Mouse (Mus musculus): ENCODE measurements around the gene Rnf157. TPM values are rescaled to one million over a fixed set of nuclear protein-coding genes. Genes with fewer than 3 reads are reported as not detected.
A peak's percentile ranks its signal among the peaks of the same experiment; 100 is the strongest.
"Not testable (repeated sequence)": the region's sequence is repeated elsewhere in the genome, so short reads cannot be mapped to it uniquely, and the experiment has no call there.

The Rnf157 gene
- polyA plus RNA-seq, 1 experiment: 183 TPM

DNA sequence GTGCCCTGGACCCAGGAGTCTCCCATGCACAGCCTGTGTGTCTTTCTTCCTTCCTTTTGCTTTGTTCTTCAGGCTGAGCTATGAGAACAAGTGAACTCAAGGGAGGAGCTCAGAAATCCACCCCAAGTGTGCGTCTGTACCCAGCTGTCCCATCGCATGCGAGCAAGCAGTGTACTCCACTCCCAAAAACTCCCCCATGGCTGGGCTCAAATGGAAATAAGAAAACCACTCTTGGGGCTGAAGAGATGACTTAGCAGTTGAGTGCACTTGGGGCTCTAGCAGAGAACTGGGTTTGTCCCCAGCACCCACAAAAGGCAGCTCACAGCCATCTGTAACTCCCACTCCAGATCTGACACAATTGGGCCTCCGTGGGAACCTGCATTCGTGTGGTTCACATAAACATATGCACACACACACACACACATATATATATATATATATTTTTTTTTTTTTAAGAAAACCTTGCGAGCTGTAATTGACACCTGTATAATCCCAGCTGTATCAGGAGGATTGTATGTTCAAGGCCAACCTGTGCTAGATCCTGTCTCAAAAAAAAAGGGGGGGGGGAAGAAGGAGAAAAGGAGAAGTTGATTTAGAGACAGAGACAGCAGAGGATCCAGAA is 6.1 kb upstream of the Rnf157 start:
- Histone ChIP-seq H3K4me1 (ENCODE audit: control insufficient read depth, insufficient read depth, low read length) (no peaks in the 10 kb centered on the region), H3K4me3 (ENCODE audit: insufficient read depth, low read length) (no peak overlapping the region), H3K27ac (ENCODE audit: insufficient read depth, low read length) (no peak overlapping the region)
- TF ChIP-seq POLR2A (IDR thresholded peaks at IDR 0.05; ENCODE audit: extremely low read depth, insufficient read depth, low read length) (no peak), CTCF (IDR thresholded peaks at IDR 0.05; ENCODE audit: extremely low read depth, insufficient read depth, low read length) (no peak)

DNA sequence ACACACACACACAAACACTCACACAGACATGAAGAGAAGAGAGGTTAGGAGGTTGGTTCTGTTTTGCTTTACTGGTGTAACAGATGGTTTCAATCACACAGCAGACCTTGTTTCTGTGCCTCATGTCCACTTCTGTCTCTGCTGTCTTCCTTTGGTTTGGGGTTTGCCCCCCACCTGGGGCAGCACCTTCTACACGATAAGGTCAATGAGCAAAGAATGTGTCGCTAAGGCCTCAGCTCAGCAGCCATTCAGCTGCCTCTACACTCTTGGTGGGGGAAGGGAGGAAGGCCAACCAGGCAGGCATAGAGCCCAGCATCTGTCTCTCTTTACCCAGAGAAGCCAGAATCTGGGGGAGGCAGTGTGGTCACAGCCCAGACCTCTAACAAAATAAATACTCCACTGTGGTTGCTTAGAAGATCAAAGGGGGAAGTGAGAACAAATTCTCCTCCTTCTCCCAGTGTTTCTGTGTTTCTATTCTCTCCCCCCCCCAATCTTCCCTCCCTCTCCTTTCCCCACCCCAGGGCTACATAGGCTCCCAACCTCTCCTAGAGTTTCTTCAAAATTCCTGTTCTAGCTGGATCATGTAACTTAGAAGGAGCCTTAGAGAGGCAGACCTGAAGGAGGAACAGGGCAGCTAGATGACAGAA is 5.5 kb upstream of the Rnf157 start:
- H3K4me3 ChIP-seq (ENCODE audit: insufficient read depth, low read length): no peak overlapping the region
- H3K4me1 ChIP-seq (ENCODE audit: control insufficient read depth, insufficient read depth, low read length): no peaks in the 10 kb centered on the region
- no peak overlapping the region for H3K27ac ChIP-seq (ENCODE audit: insufficient read depth, low read length)
- TF ChIP-seq CTCF (IDR thresholded peaks at IDR 0.05; ENCODE audit: extremely low read depth, insufficient read depth, low read length) (no peak), POLR2A (IDR thresholded peaks at IDR 0.05; ENCODE audit: extremely low read depth, insufficient read depth, low read length) (no peak)

GRCm38 (mm10) chr11:116417054-116417453 is 4.2 kb upstream of the Rnf157 start:
- Histone ChIP-seq H3K4me1 (ENCODE audit: control insufficient read depth, insufficient read depth, low read length) (no peaks in the 10 kb centered on the region), H3K4me3 (ENCODE audit: insufficient read depth, low read length) (no peak overlapping the region), H3K27ac (ENCODE audit: insufficient read depth, low read length) (no peak overlapping the region)
- TF ChIP-seq POLR2A (IDR thresholded peaks at IDR 0.05; ENCODE audit: extremely low read depth, insufficient read depth, low read length) (no peak), CTCF (IDR thresholded peaks at IDR 0.05; ENCODE audit: extremely low read depth, insufficient read depth, low read length) (no peak)

- no peak for TF ChIP-seq CTCF (IDR thresholded peaks at IDR 0.05; ENCODE audit: extremely low read depth, insufficient read depth, low read length)
- no peak for TF ChIP-seq POLR2A (IDR thresholded peaks at IDR 0.05; ENCODE audit: extremely low read depth, insufficient read depth, low read length)
- Histone ChIP-seq H3K4me1 (ENCODE audit: control insufficient read depth, insufficient read depth, low read length) (no peaks in the 10 kb centered on the region), H3K4me3 (ENCODE audit: insufficient read depth, low read length) (no peak overlapping the region), H3K27ac (ENCODE audit: insufficient read depth, low read length) (no peak overlapping the region)
Observed at GRCm38 (mm10) chr11:116416196-116416943, 3.5 kb upstream of the Rnf157 start.

- TF ChIP-seq POLR2A (IDR thresholded peaks at IDR 0.05; ENCODE audit: extremely low read depth, insufficient read depth, low read length) (no peak), CTCF (IDR thresholded peaks at IDR 0.05; ENCODE audit: extremely low read depth, insufficient read depth, low read length) (no peak)
- peak overlapping the region; percentile 91 for H3K4me3 ChIP-seq (ENCODE audit: insufficient read depth, low read length)
- H3K4me1 ChIP-seq (ENCODE audit: control insufficient read depth, insufficient read depth, low read length): no peaks in the 10 kb centered on the region
- H3K27ac ChIP-seq (ENCODE audit: insufficient read depth, low read length): 0 out of 2 replicates have a peak overlapping the region, but pooled peaks have one; percentile 96
Observed at GRCm38 (mm10) chr11:116413631-116414022, 795 bp upstream of the Rnf157 start.

GRCm38 (mm10) chr11:116412028-116412827 is 604 bp downstream of the Rnf157 start:
- TF ChIP-seq POLR2A (IDR thresholded peaks at IDR 0.05; ENCODE audit: extremely low read depth, insufficient read depth, low read length) (no peak), CTCF (IDR thresholded peaks at IDR 0.05; ENCODE audit: extremely low read depth, insufficient read depth, low read length) (no peak)

DNA sequence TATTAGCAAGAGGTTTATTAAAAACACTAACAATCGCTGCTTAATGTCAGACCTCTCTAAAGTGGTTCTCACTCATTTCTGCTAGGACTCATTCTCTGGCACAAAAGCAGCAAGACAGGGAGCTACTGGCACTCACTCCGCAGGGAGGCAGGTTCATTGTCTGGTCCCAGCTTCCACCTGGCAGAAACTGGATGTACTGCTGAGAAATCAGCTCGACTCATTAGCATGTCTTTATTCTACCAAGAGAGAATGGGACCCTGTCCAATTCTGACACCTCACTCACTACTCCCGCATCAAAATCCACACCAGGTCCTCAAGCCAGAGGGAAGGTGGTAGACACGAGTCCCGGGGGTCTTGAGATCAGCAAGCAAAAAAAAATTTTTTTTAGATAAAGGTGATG is 1.2 kb downstream of the Rnf157 start:
- no peak overlapping the region for H3K27ac ChIP-seq (ENCODE audit: insufficient read depth, low read length)

More at GRCm38 (mm10) chr11:116412028-116412827, 604 bp downstream of the Rnf157 start:
- Histone ChIP-seq H3K4me3 (ENCODE audit: insufficient read depth, low read length) (peak overlapping the region; percentile 91), H3K4me1 (ENCODE audit: control insufficient read depth, insufficient read depth, low read length) (no peaks in the 10 kb centered on the region), H3K27ac (ENCODE audit: insufficient read depth, low read length) (peak overlapping the region; percentile 90)

GRCm38 (mm10) chr11:116410415-116410814 is 2.4 kb downstream of the Rnf157 start:
- not testable (repeated sequence) for H3K4me3 ChIP-seq (ENCODE audit: insufficient read depth, low read length); H3K27ac ChIP-seq (ENCODE audit: insufficient read depth, low read length); H3K4me1 ChIP-seq (ENCODE audit: control insufficient read depth, insufficient read depth, low read length)

More for the DNA sequence above, 1.2 kb downstream of the Rnf157 start:
- no peaks in the 10 kb centered on the region for H3K4me1 ChIP-seq (ENCODE audit: control insufficient read depth, insufficient read depth, low read length)
- H3K4me3 ChIP-seq (ENCODE audit: insufficient read depth, low read length): peak overlapping the region; percentile 91
- TF ChIP-seq CTCF (IDR thresholded peaks at IDR 0.05; ENCODE audit: extremely low read depth, insufficient read depth, low read length) (no peak), POLR2A (IDR thresholded peaks at IDR 0.05; ENCODE audit: extremely low read depth, insufficient read depth, low read length) (no peak)

- H3K4me1 ChIP-seq (ENCODE audit: control insufficient read depth, insufficient read depth, low read length): peaks cover 2% of the 10 kb centered on the region; the same call in 1 of the 2 replicates
- TF ChIP-seq POLR2A (IDR thresholded peaks at IDR 0.05; ENCODE audit: extremely low read depth, insufficient read depth, low read length) (no peak), CTCF (IDR thresholded peaks at IDR 0.05; ENCODE audit: extremely low read depth, insufficient read depth, low read length) (no peak)
- no peak overlapping the region for H3K4me3 ChIP-seq (ENCODE audit: insufficient read depth, low read length)
- H3K27ac ChIP-seq (ENCODE audit: insufficient read depth, low read length): no peak overlapping the region
Observed at GRCm38 (mm10) chr11:116409008-116409407, 3.8 kb downstream of the Rnf157 start.

Measured in cortical plate, adult 2 months (tissue).